Mouse (Mus musculus) spleen, adult 10 weeks (tissue): ENCODE data around the gene Neurl2. TPM values are rescaled to one million over a fixed set of nuclear protein-coding genes. Genes with fewer than 3 reads are reported as not detected.

Experiments
- polyA plus RNA-seq: library from polyadenylated mRNA; stranded (reverse); fragments of 350-450 nt; fragmentation: Illumina TruSeq; extraction: RNeasy Lipid Tissue Mini Kit (QIAGEN cat#74804); gene quantifications from one replicate; pipeline ENCODE4 v1.2.3, GENCODE M21; 2015; ENCODE audit warnings: low replicate concordance; ENCODE audit not compliant: insufficient read depth

Gene Neurl2
- 0.99 TPM for polyA plus RNA-seq

DNA sequence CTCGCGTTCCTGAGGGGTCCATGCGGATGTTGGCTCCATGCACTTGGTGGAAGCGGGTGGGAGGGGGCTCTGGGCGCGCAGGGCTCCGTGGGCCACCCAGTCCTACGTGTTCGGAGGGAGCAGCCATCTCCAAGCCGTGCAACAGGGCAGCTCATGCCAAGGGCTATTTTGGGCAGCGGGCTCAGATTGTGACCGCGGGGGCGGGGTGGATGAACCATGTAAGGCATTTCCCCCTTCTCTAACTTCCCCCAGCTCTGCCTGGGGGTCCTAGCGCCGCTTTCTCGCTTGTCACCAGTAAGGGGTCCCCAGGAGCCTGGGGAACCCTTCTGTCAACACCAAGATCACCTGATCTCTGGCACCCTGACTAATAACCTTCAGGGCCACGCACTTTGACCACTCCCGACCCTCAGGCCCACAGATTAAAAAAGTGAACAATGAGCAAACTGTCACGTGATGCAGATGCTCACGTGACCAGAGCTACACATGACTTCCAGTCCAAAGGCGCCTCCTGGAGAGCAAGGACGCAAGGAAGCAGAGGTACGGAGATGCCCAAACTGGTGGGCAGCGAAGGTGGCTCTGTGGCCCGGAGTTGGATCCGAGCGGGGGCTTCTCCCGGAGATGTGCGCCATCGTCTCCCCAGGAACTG lies at the start of gene Neurl2:
Gene Neurl2, minus strand, starts transcription at position 143 of the 646 bp plus-strand sequence.

GRCm38 (mm10) chr2:164879228-164879567 lies 45.9 kb upstream of the Neurl2 start, which contains the start of gene Pcif1:
TSS of gene Pcif1 (plus strand) at chr2:164879304.

GRCm38 (mm10) chr2:164857101-164857821 lies 24.0 kb upstream of the Neurl2 start, which contains the start of gene Pltp:
TSS of gene Pltp (minus strand) at chr2:164857711.

DNA sequence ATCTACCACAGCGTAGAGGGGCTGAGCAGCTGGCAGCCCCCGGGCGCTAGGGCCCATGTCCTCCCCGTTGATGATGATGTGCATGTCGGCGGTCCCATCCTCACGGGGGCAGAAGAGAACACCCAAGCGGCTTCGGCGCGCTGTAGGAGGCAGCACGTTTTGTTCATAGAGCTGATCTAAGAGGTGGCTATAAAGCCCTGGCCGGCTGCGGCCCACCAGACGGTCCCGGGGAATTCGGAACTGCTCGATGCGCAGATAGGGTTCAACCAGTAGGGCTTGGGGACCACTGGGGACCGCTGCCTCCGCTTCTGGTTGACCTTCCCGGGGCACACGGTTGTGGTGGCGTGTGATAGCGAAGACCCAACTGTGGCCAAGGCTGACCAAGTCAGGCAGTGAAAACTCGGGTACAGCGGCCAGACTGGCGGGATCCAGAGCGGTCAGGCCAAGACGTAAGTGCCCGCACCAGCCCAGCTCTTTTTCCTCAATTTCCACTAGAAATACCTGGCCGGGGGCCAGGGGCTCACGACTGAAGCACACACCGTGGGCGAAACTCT lies 431 bp downstream of the Neurl2 start, which contains the start of gene Ctsa:
Gene Ctsa, plus strand, starts transcription at position 126 of the 554 bp plus-strand sequence.

GRCm38 (mm10) chr2:164828437-164828836 lies 4.8 kb downstream of the Neurl2 start, which contains the start of gene Spata25:
TSS of gene Spata25 (minus strand) at chr2:164828537.

GRCm38 (mm10) chr2:164822636-164823165 lies 10.6 kb downstream of the Neurl2 start, which contains the start of gene Zswim1:
TSS of gene Zswim1 (plus strand) at chr2:164822686.

GRCm38 (mm10) chr2:164804533-164805331 lies 28.5 kb downstream of the Neurl2 start, which contains the start of the genes Acot8 and Zswim3:
TSS of gene Acot8 (minus strand) at chr2:164804882.
TSS of gene Zswim3 (plus strand) at chr2:164805098.

GRCm38 (mm10) chr2:164785481-164786387 lies 47.5 kb downstream of the Neurl2 start, which contains the start of gene Snx21:
TSS of gene Snx21 (plus strand) at chr2:164785823.

Other genes starting within 250 kb of the Neurl2 start
- 0.44 TPM for gene Wfdc6a, start 248.0 kb downstream of the Neurl2 start, polyA plus RNA-seq
- gene Eppin, start 239.9 kb downstream of the Neurl2 start, polyA plus RNA-seq = not detected
- gene Wfdc6b, start 219.9 kb downstream of the Neurl2 start, polyA plus RNA-seq = not detected
- gene Wfdc8, start 219.8 kb downstream of the Neurl2 start, polyA plus RNA-seq = not detected
- not detected for gene Wfdc16, start 194.7 kb downstream of the Neurl2 start, polyA plus RNA-seq
- not detected for gene Wfdc10, start 177.4 kb downstream of the Neurl2 start, polyA plus RNA-seq
- gene Wfdc9, start 176.9 kb downstream of the Neurl2 start, polyA plus RNA-seq = not detected
- not detected for gene Wfdc11, start 159.4 kb downstream of the Neurl2 start, polyA plus RNA-seq
- not detected for gene Wfdc13, start 148.3 kb downstream of the Neurl2 start, polyA plus RNA-seq
- not detected for gene Spint4, start 135.0 kb downstream of the Neurl2 start, polyA plus RNA-seq
- not detected for gene Spint5, start 118.2 kb downstream of the Neurl2 start, polyA plus RNA-seq
- gene Wfdc3, start 87.5 kb downstream of the Neurl2 start, polyA plus RNA-seq = 0.39 TPM
- gene Dnttip1, start 87.5 kb downstream of the Neurl2 start, polyA plus RNA-seq = 16.4 TPM
- gene Ube2c, start 63.6 kb downstream of the Neurl2 start, polyA plus RNA-seq = 44.2 TPM
- gene Tnnc2, start 53.5 kb downstream of the Neurl2 start, polyA plus RNA-seq = not detected
- gene Snx21, start 47.6 kb downstream of the Neurl2 start, polyA plus RNA-seq = 5.2 TPM
- gene Acot8, start 28.6 kb downstream of the Neurl2 start, polyA plus RNA-seq = 14.0 TPM
- 5.5 TPM for gene Zswim3, start 28.4 kb downstream of the Neurl2 start, polyA plus RNA-seq
- gene Zswim1, start 10.8 kb downstream of the Neurl2 start, polyA plus RNA-seq = 4.9 TPM
- not detected for gene Spata25, start 4.9 kb downstream of the Neurl2 start, polyA plus RNA-seq
- 161 TPM for gene Ctsa, start 583 bp downstream of the Neurl2 start, polyA plus RNA-seq
- gene Pltp, start 24.3 kb upstream of the Neurl2 start, polyA plus RNA-seq = 10.2 TPM
- 21.7 TPM for gene Pcif1, start 45.8 kb upstream of the Neurl2 start, polyA plus RNA-seq
- gene Zfp335, start 78.3 kb upstream of the Neurl2 start, polyA plus RNA-seq = 9.1 TPM
- gene Mmp9, start 107.3 kb upstream of the Neurl2 start, polyA plus RNA-seq = 17.7 TPM
- gene Slc12a5, start 127.3 kb upstream of the Neurl2 start, polyA plus RNA-seq = 2.0 TPM
- 44.6 TPM for gene Ncoa5, start 201.4 kb upstream of the Neurl2 start, polyA plus RNA-seq
- 66.8 TPM for gene Cd40, start 222.2 kb upstream of the Neurl2 start, polyA plus RNA-seq